Mouse (Mus musculus) neural tube, embryonic 13.5 days (tissue): ENCODE measurements around the gene Ttc8. TPM values are rescaled to one million over a fixed set of nuclear protein-coding genes. Genes with fewer than 3 reads are reported as not detected.

ENCODE experiments used
- ATAC-seq: fragments of 200-750 bp; cut with Nextera tagmentation; 2 replicates; pipeline ENCODE4 v1.8.0; 2017; ENCODE audit warnings: low read depth, mild to moderate bottlenecking, moderate TSS enrichment, moderate library complexity
- H3K27ac ChIP-seq: fragments of 300-500 bp; sonication (generic); replicated peaks from 2 replicates; pipeline ENCODE4 v1.5.1; 2015; ENCODE audit warnings: moderate library complexity, mild to moderate bottlenecking, inconsistent platforms
- H3K27me3 ChIP-seq: fragments of 300-500 bp; sonication (generic); 2 replicates; pipeline ENCODE4 v1.6.1; 2015; ENCODE audit warnings: mild to moderate bottlenecking, inconsistent platforms
- H3K36me3 ChIP-seq: fragments of 300-500 bp; sonication (generic); 2 replicates; pipeline ENCODE4 v1.6.1; 2015; ENCODE audit warnings: mild to moderate bottlenecking, inconsistent platforms
- H3K4me1 ChIP-seq: fragments of 300-500 bp; sonication (generic); replicated peaks from 2 replicates; pipeline ENCODE4 v1.6.1; 2015; ENCODE audit warnings: inconsistent platforms
- H3K4me2 ChIP-seq: fragments of 300-500 bp; sonication (generic); 2 replicates; pipeline ENCODE4 v1.6.1; 2015; ENCODE audit warnings: inconsistent platforms, mild to moderate bottlenecking, moderate library complexity
- H3K4me3 ChIP-seq: fragments of 300-500 bp; sonication (generic); 2 replicates; pipeline ENCODE4 v1.5.1; 2015; ENCODE audit warnings: mild to moderate bottlenecking, inconsistent platforms
- H3K9ac ChIP-seq: fragments of 300-500 bp; sonication (generic); 2 replicates; pipeline ENCODE4 v1.6.1; 2015; ENCODE audit warnings: moderate library complexity, mild to moderate bottlenecking, inconsistent platforms
- H3K9me3 ChIP-seq: fragments of 300-500 bp; sonication (generic); 2 replicates; pipeline ENCODE4 v1.6.1; 2016; ENCODE audit warnings: inconsistent platforms
- WGBS: fragments of 180-500 bp; shearing (Covaris S2); methylation state at CpG from one replicate; pipeline ENCODE4 v1.1.7; 2015; 5-methylcytosine and 5-hydroxymethylcytosine counted together
- polyA plus RNA-seq: library from polyadenylated mRNA; unstranded; fragments of >200 nt; fragmentation: Nextera tagmentation; extraction: Ambion mirVana; gene quantifications from 2 replicates; pipeline ENCODE4 v1.2.1, GENCODE M21; 2015

Gene Ttc8
- polyA plus RNA-seq, 1 experiment from 2014 or later = 30.4 TPM

GRCm38 (mm10) chr12:99003046-99003445, 82.7 kb downstream of the Ttc8 start:
- H3K36me3 ChIP-seq = no peaks in the 10 kb centered on the region

GRCm38 (mm10) chr12:99004752-99005151, 84.4 kb downstream of the Ttc8 start:
- H3K36me3 ChIP-seq = no peaks in the 10 kb centered on the region
- WGBS = 100% methylated on average over 2 of the region's 2 CpGs
- H3K4me3 ChIP-seq = no peak overlapping the region
- no peaks in the 10 kb centered on the region for H3K27me3 ChIP-seq
- no peak overlapping the region for H3K27ac ChIP-seq
- H3K4me2 ChIP-seq = no peak overlapping the region
- no peak overlapping the region for H3K9ac ChIP-seq
- peaks cover 3% of the 10 kb centered on the region; the same call in 1 of the 2 replicates for H3K4me1 ChIP-seq
- ATAC-seq = no peak
- no peaks in the 10 kb centered on the region for H3K9me3 ChIP-seq

More at GRCm38 (mm10) chr12:99003046-99003445, 82.7 kb downstream of the Ttc8 start:
- H3K27ac ChIP-seq = no peak overlapping the region
- ATAC-seq = no peak
- H3K27me3 ChIP-seq = no peaks in the 10 kb centered on the region
- 79% methylated on average over 4 of the region's 4 CpGs for WGBS
- H3K4me2 ChIP-seq = no peak overlapping the region
- no peaks in the 10 kb centered on the region for H3K9me3 ChIP-seq
- no peak overlapping the region for H3K9ac ChIP-seq
- H3K4me1 ChIP-seq = no peaks in the 10 kb centered on the region
- no peak overlapping the region for H3K4me3 ChIP-seq

- WGBS = 93% methylated on average over 1 of the region's 1 CpGs
- Histone ChIP-seq H3K4me3 (no peak overlapping the region), H3K9ac (no peak overlapping the region), H3K27ac (no peak overlapping the region), H3K4me2 (no peak overlapping the region), H3K4me1 (peaks cover 30% of the 10 kb centered on the region), H3K27me3 (no peaks in the 10 kb centered on the region), H3K9me3 (no peaks in the 10 kb centered on the region), H3K36me3 (no peaks in the 10 kb centered on the region)
- no peak for ATAC-seq
Observed at GRCm38 (mm10) chr12:99008786-99009185, 88.4 kb downstream of the Ttc8 start.

GRCm38 (mm10) chr12:99009430-99009829, 89.1 kb downstream of the Ttc8 start:
- no peaks in the 10 kb centered on the region for H3K9me3 ChIP-seq
- peaks cover 30% of the 10 kb centered on the region for H3K4me1 ChIP-seq
- no peaks in the 10 kb centered on the region for H3K27me3 ChIP-seq
- no peak for ATAC-seq
- no peak overlapping the region for H3K9ac ChIP-seq
- H3K36me3 ChIP-seq = no peaks in the 10 kb centered on the region
- no peak overlapping the region for H3K4me2 ChIP-seq
- WGBS = 23% methylated on average over 4 of the region's 4 CpGs
- no peak overlapping the region for H3K4me3 ChIP-seq
- no peak overlapping the region for H3K27ac ChIP-seq

GRCm38 (mm10) chr12:99010044-99010443, 89.7 kb downstream of the Ttc8 start:
- no peak for ATAC-seq
- H3K4me2 ChIP-seq = no peak overlapping the region
- no peak overlapping the region for H3K27ac ChIP-seq
- 64% methylated on average over 6 of the region's 6 CpGs for WGBS
- H3K9me3 ChIP-seq = no peaks in the 10 kb centered on the region
- H3K36me3 ChIP-seq = no peaks in the 10 kb centered on the region
- no peak overlapping the region for H3K4me3 ChIP-seq
- H3K4me1 ChIP-seq = peaks cover 30% of the 10 kb centered on the region
- no peaks in the 10 kb centered on the region for H3K27me3 ChIP-seq
- H3K9ac ChIP-seq = no peak overlapping the region

DNA sequence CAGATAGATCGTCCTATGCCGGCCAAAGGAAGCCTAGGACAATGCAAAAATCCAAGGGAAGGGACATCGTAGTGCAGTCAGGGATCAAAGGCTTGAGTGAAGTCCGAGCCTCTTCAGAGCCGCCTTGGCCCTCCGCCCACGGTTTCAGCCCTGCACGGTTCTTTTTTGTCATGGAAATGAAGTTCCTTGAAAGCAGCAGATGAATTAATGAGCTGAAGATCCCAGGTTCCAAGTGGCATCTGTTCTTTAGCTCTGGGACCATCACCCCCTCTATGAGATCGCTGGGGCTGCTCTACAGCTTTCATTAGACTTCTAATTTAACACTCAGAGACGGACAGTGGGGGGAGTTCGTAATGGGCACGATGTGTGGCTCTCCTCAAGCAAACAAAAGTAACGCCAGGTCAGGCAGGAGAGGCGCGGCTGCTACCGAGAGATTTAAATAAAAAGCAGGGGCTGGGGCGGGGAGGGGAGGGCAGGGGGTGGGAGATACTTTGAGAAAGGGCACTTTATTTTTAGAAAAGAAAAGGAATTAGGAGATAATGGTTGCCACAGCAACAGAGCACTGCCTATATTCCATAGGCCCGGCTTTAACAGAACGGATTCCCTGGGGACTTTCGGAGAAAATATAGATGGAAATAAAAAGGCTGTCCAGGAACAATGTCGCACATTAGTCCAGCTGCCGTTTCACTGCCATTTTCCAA, 90.9 kb downstream of the Ttc8 start:
- H3K4me2 ChIP-seq = peak overlapping the region; percentile 44
- 0 out of 2 replicates have a peak overlapping the region, but pooled peaks have one; percentile 8 for H3K9ac ChIP-seq
- peak; percentile 93 for ATAC-seq
- WGBS = 2% methylated on average over 22 of the region's 22 CpGs
- peak overlapping the region; percentile 68 for H3K27ac ChIP-seq
- H3K4me1 ChIP-seq = peaks cover 30% of the 10 kb centered on the region
- no peaks in the 10 kb centered on the region for H3K36me3 ChIP-seq
- no peaks in the 10 kb centered on the region for H3K9me3 ChIP-seq
- peak overlapping the region; percentile 13 for H3K4me3 ChIP-seq
- no peaks in the 10 kb centered on the region for H3K27me3 ChIP-seq

- 95% methylated on average over 4 of the region's 4 CpGs for WGBS
- no peak for ATAC-seq
Observed at GRCm38 (mm10) chr12:99015870-99016269, 95.5 kb downstream of the Ttc8 start.

GRCm38 (mm10) chr12:99024430-99024960, 104.1 kb downstream of the Ttc8 start:
- Histone ChIP-seq H3K4me2 (no peak overlapping the region), H3K36me3 (no peaks in the 10 kb centered on the region), H3K4me3 (no peak overlapping the region), H3K27ac (no peak overlapping the region), H3K9ac (no peak overlapping the region), H3K27me3 (peaks cover 10% of the 10 kb centered on the region), H3K4me1 (peaks cover 6% of the 10 kb centered on the region; the same call in 1 of the 2 replicates), H3K9me3 (no peaks in the 10 kb centered on the region)
- ATAC-seq = no peak
- 65% methylated on average over 6 of the region's 6 CpGs for WGBS

More at GRCm38 (mm10) chr12:99015870-99016269, 95.5 kb downstream of the Ttc8 start:
- no peak overlapping the region for H3K4me2 ChIP-seq
- no peak overlapping the region for H3K4me3 ChIP-seq
- H3K36me3 ChIP-seq = no peaks in the 10 kb centered on the region
- no peaks in the 10 kb centered on the region for H3K9me3 ChIP-seq
- peaks cover 16% of the 10 kb centered on the region for H3K4me1 ChIP-seq
- no peak overlapping the region for H3K9ac ChIP-seq
- no peaks in the 10 kb centered on the region for H3K27me3 ChIP-seq
- H3K27ac ChIP-seq = no peak overlapping the region

DNA sequence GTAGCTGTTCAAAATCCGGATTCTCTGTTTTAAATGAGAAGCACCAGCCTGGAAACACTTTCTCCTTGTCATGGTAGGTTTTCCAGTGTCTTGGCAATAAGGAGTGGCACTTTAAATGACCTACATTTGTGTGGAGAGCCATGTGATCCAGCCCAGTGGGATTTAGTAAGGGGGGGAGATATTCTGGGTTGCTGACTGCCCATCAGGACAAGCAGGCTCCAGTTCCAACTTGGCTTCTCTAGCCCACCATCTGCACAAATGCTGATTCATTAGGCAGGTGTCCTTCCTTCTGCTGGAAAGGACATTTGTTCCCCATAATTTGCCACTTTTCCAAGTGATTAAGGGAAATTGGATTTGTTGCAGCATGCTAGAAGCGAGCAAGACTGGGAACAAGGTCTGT, 105.9 kb downstream of the Ttc8 start:
- Histone ChIP-seq H3K9me3 (no peaks in the 10 kb centered on the region), H3K9ac (no peak overlapping the region), H3K4me3 (no peak overlapping the region), H3K4me1 (peaks cover 13% of the 10 kb centered on the region), H3K27me3 (peaks cover 24% of the 10 kb centered on the region), H3K27ac (no peak overlapping the region), H3K4me2 (no peak overlapping the region), H3K36me3 (no peaks in the 10 kb centered on the region)
- no peak for ATAC-seq
- WGBS = 77% methylated on average over 2 of the region's 2 CpGs

DNA sequence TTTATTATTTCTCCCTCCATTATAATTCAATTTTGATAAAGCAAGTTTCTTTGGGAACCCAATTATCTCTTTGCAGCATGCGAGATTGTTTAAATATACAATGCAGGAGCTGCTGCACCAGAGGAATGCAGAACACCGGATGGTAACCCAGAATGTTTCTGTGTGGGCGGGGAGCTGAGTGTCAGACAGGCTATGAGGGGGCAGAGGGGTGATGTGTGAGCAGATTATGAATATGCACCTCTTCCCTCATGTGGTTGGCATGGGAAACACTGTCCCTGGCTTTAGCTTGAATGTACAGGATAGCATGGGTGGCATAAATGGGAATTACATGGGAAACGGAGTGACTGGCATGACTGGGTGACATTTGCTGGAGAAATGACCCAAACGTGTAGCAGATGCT, 108.3 kb downstream of the Ttc8 start:
- Histone ChIP-seq H3K27ac (no peak overlapping the region), H3K4me1 (peaks cover 13% of the 10 kb centered on the region)
- 64% methylated on average over 5 of the region's 5 CpGs for WGBS

DNA sequence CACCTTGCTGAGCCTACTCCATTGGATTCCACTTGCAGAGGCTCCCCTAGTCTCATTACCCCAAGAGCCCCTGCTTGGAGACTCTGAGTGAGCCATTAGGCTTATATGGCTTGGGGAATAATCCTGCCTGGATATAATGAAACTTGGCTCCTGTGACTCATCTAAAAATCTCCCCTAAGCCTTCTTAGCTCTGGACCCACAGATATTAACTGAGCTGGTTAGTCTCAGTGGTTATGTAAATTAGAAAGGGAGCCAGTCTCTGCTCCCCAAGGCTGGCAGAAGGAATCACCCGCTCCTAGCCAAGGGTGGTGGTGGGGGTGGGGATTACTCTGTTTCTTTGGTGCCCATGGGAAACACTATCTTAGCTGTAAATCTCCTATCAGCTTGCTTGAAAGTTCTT, 109.6 kb downstream of the Ttc8 start:
- Histone ChIP-seq H3K4me2 (no peak overlapping the region), H3K9me3 (no peaks in the 10 kb centered on the region), H3K27ac (no peak overlapping the region), H3K4me1 (peaks cover 13% of the 10 kb centered on the region), H3K9ac (no peak overlapping the region), H3K4me3 (no peak overlapping the region), H3K27me3 (peaks cover 58% of the 10 kb centered on the region), H3K36me3 (no peaks in the 10 kb centered on the region)
- ATAC-seq = no peak
- WGBS = 43% methylated on average over 1 of the region's 1 CpGs

More for the DNA sequence above, 108.3 kb downstream of the Ttc8 start:
- Histone ChIP-seq H3K36me3 (no peaks in the 10 kb centered on the region), H3K27me3 (peaks cover 45% of the 10 kb centered on the region), H3K4me2 (no peak overlapping the region), H3K4me3 (no peak overlapping the region), H3K9me3 (no peaks in the 10 kb centered on the region), H3K9ac (no peak overlapping the region)
- no peak for ATAC-seq
